Mouse (Mus musculus) embryonic facial prominence, embryonic 11.5 days (tissue): ENCODE measurements around the gene Napa. TPM values are rescaled to one million over a fixed set of nuclear protein-coding genes. Genes with fewer than 3 reads are reported as not detected.

ENCODE experiments used
- ATAC-seq: fragments of 200-750 bp; cut with Nextera tagmentation; replicated peaks from 2 replicates; pipeline ENCODE4 v1.8.0; 2017; ENCODE audit warnings: low read depth; ENCODE audit not compliant: insufficient number of reproducible peaks, low FRiP score, low TSS enrichment
- DNase-seq: peaks from one replicate; pipeline ENCODE4 v3.0.0-alpha.2; 2015; ENCODE audit warnings: low spot score
- H3K27ac ChIP-seq: fragments of 300-500 bp; sonication (generic); replicated peaks from 2 replicates; pipeline ENCODE4 v1.5.1; 2014; ENCODE audit warnings: mild to moderate bottlenecking, low read depth, low read length, control low read depth
- H3K27me3 ChIP-seq: fragments of 300-500 bp; sonication (generic); 2 replicates; pipeline ENCODE4 v1.6.1; 2014; ENCODE audit warnings: mild to moderate bottlenecking, low read length, moderate library complexity, mixed read lengths; ENCODE audit not compliant: control insufficient read depth, insufficient read depth
- H3K36me3 ChIP-seq: fragments of 300-500 bp; sonication (generic); replicated peaks from 2 replicates; pipeline ENCODE4 v1.6.1; 2014; ENCODE audit warnings: low read depth, mild to moderate bottlenecking, low read length, moderate library complexity, mixed read lengths; ENCODE audit not compliant: control insufficient read depth, insufficient read depth
- H3K4me1 ChIP-seq: fragments of 300-500 bp; sonication (generic); 2 replicates; pipeline ENCODE4 v1.6.1; 2014; ENCODE audit warnings: low read length, mixed read lengths; ENCODE audit not compliant: control insufficient read depth, insufficient read depth
- H3K4me2 ChIP-seq: fragments of 300-500 bp; sonication (generic); 2 replicates; pipeline ENCODE4 v1.6.1; 2014; ENCODE audit warnings: low read depth, mild to moderate bottlenecking, control low read depth, low read length, moderate library complexity
- H3K4me3 ChIP-seq: fragments of 300-500 bp; sonication (generic); 2 replicates; pipeline ENCODE4 v1.5.1; 2014; ENCODE audit warnings: low read depth, low read length, control low read depth
- H3K9ac ChIP-seq: fragments of 300-500 bp; sonication (generic); replicated peaks from 2 replicates; pipeline ENCODE4 v1.6.1; 2014; ENCODE audit warnings: mild to moderate bottlenecking, control low read depth, low read length
- H3K9me3 ChIP-seq: fragments of 300-500 bp; sonication (generic); replicated peaks from 2 replicates; pipeline ENCODE4 v1.6.1; 2016; ENCODE audit warnings: mild to moderate bottlenecking, low read length, inconsistent platforms, mixed read lengths; ENCODE audit not compliant: control insufficient read depth
- WGBS: fragments of 180-500 bp; shearing (Covaris S2); extraction: QIAGEN DNeasy Blood & Tissue Kit; methylation state at CpG from one replicate; pipeline ENCODE4 v1.1.7; 2014; 5-methylcytosine and 5-hydroxymethylcytosine counted together
- polyA plus RNA-seq: library from polyadenylated mRNA; unstranded; fragments of >200 nt; fragmentation: Nextera tagmentation; extraction: Ambion mirVana; gene quantifications from 2 replicates; pipeline ENCODE4 v1.2.1, GENCODE M21; 2014

Gene Napa
- polyA plus RNA-seq, 1 experiment from 2014 or later, result 147 TPM

DNA sequence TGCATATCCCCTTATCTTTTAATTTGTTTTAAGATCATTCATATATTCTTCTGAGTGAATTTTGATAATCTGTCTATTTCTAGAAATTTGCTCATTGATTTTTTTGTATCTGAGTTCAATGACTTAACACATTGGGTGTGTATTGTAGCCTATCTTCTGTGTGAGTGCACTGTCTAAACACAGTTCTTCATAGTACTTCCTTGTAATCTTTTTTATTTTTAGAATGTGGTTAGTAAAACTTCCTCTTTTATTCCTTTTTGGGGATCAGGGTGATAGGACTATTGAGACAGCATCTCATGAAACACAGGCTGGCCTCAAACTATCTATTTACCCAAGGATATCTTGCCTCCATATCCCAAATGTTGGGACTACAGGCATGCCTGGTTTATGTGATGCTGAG, 27.4 kb upstream of the Napa start:
- no peak for ATAC-seq
- Histone ChIP-seq H3K4me3 (no peak overlapping the region), H3K4me2 (no peak overlapping the region), H3K27me3 (no peaks in the 10 kb centered on the region), H3K27ac (no peak overlapping the region), H3K36me3 (no peaks in the 10 kb centered on the region), H3K9ac (no peak overlapping the region), H3K9me3 (no peaks in the 10 kb centered on the region), H3K4me1 (no peaks in the 10 kb centered on the region)
- no peak for DNase-seq

DNA sequence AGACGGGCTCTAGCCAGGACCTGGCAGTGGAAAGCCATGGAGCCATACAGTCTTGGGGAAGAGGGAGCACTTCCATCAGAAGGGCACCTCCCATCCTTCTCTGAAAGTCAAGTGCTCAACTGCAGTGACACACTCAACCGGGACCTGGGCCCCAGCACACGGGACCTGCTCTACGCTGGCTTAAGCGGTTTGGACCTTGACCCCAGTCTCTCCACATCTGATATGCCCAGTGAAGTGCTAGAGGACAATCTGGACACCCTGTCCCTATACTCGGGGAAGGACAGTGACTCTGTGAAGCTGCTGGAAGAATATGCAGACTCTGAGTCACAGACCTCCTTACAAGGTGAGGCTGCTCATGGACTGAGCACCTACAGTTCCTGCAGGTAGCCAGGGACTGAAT, 26.4 kb upstream of the Napa start:
- H3K36me3 ChIP-seq, result no peaks in the 10 kb centered on the region

DNA sequence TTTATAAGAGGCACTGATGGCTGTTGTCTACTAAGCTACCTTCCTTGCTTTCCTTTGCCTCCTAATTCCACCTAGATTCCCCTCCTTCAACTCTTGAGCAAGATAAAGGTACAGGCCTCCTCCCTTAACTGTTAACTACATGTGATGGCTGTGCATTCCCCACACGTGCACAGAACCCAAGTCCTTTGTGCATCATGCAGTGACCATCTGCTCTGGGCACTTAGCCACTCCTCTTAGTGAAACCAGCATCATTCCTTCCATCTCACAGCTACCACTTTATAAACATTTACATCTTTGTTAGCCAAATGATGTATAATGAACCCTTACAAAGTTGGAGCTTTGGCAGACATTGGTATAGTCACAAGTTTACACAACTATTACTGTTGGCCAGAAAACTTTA, 18.3 kb upstream of the Napa start:
- Histone ChIP-seq H3K4me3 (no peak overlapping the region), H3K36me3 (no peaks in the 10 kb centered on the region), H3K9ac (no peak overlapping the region), H3K4me1 (no peaks in the 10 kb centered on the region), H3K9me3 (no peaks in the 10 kb centered on the region), H3K27me3 (no peaks in the 10 kb centered on the region), H3K27ac (no peak overlapping the region), H3K4me2 (no peak overlapping the region)
- WGBS, result 69% methylated on average over 1 of the region's 1 CpGs
- DNase-seq (no peak), ATAC-seq (no peak)

More for the DNA sequence above, 26.4 kb upstream of the Napa start:
- ATAC-seq (no peak), DNase-seq (no peak)
- Histone ChIP-seq H3K9me3 (no peaks in the 10 kb centered on the region), H3K4me2 (no peak overlapping the region), H3K27me3 (no peaks in the 10 kb centered on the region), H3K4me3 (no peak overlapping the region), H3K4me1 (no peaks in the 10 kb centered on the region), H3K27ac (no peak overlapping the region), H3K9ac (no peak overlapping the region)
- 86% methylated on average over 6 of the region's 6 CpGs for WGBS

DNA sequence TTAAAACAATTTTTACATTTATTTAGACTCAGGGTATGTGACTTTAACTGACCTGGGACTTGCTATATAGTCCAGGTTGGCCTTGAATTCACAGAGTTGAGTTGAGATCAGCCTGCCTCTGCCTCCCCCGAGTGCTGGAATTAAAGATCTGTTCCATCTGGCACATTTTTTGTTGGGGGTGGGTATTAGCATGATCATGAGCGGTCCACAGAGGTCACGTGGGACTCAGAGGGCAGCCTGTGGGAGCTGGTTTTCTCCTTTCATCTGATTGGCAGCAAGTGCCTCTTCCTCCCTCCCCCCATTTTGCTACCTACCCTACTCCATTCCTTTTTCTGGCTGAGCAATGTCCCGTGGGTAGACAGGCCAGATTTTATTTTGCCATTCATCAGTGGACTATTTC, 17.7 kb upstream of the Napa start:
- Histone ChIP-seq H3K27me3 (no peaks in the 10 kb centered on the region), H3K9ac (no peak overlapping the region), H3K27ac (no peak overlapping the region), H3K4me3 (no peak overlapping the region), H3K9me3 (no peaks in the 10 kb centered on the region), H3K36me3 (no peaks in the 10 kb centered on the region), H3K4me1 (no peaks in the 10 kb centered on the region), H3K4me2 (no peak overlapping the region)
- WGBS, result 71% methylated on average over 4 of the region's 4 CpGs
- DNase-seq, result no peak
- no peak for ATAC-seq

- no peaks in the 10 kb centered on the region for H3K9me3 ChIP-seq
- no peak for ATAC-seq
- H3K4me2 ChIP-seq, result no peak overlapping the region
- no peak overlapping the region for H3K4me3 ChIP-seq
- H3K36me3 ChIP-seq, result no peaks in the 10 kb centered on the region
- DNase-seq, result no peak
- no peaks in the 10 kb centered on the region for H3K27me3 ChIP-seq
- no peaks in the 10 kb centered on the region for H3K4me1 ChIP-seq
- no peak overlapping the region for H3K9ac ChIP-seq
- 47% methylated on average over 4 of the region's 4 CpGs for WGBS
- H3K27ac ChIP-seq, result no peak overlapping the region
Measured at GRCm38 (mm10) chr7:16083361-16083760, 14.9 kb upstream of the Napa start.

- 75% methylated on average over 2 of the region's 2 CpGs for WGBS
Measured at GRCm38 (mm10) chr7:16087587-16087986, 10.7 kb upstream of the Napa start.

GRCm38 (mm10) chr7:16094592-16094991, 3.7 kb upstream of the Napa start:
- Histone ChIP-seq H3K27me3 (no peaks in the 10 kb centered on the region), H3K9me3 (no peaks in the 10 kb centered on the region), H3K27ac (no peak overlapping the region), H3K9ac (no peak overlapping the region), H3K4me2 (no peak overlapping the region), H3K4me1 (peaks cover 2% of the 10 kb centered on the region), H3K4me3 (no peak overlapping the region), H3K36me3 (no peaks in the 10 kb centered on the region)
- WGBS, result 85% methylated on average over 3 of the region's 3 CpGs
- DNase-seq, result no peak
- ATAC-seq, result no peak

More at GRCm38 (mm10) chr7:16087587-16087986, 10.7 kb upstream of the Napa start:
- Histone ChIP-seq H3K4me3 (no peak overlapping the region), H3K36me3 (no peaks in the 10 kb centered on the region), H3K4me1 (no peaks in the 10 kb centered on the region), H3K4me2 (no peak overlapping the region), H3K9me3 (no peaks in the 10 kb centered on the region), H3K27ac (no peak overlapping the region), H3K27me3 (no peaks in the 10 kb centered on the region), H3K9ac (no peak overlapping the region)
- ATAC-seq (no peak), DNase-seq (no peak)

- H3K27me3 ChIP-seq, result no peaks in the 10 kb centered on the region
- peaks cover 2% of the 10 kb centered on the region for H3K36me3 ChIP-seq
- WGBS, result 90% methylated on average over 4 of the region's 4 CpGs
- DNase-seq (no peak), ATAC-seq (no peak)
- no peak overlapping the region for H3K4me3 ChIP-seq
- H3K4me1 ChIP-seq, result peaks cover 5% of the 10 kb centered on the region
- H3K4me2 ChIP-seq, result peak overlapping the region; percentile 74; the same call in 1 of the 2 replicates
- peak overlapping the region; percentile 3; the same call in 1 of the 2 replicates for H3K9ac ChIP-seq
- H3K9me3 ChIP-seq, result no peaks in the 10 kb centered on the region
- no peak overlapping the region for H3K27ac ChIP-seq
Measured at GRCm38 (mm10) chr7:16099901-16100300, 1.6 kb downstream of the Napa start.
